Mouse (Mus musculus): Measurements from ENCODE around the gene Evl.
"Not testable (repeated sequence)": the region's sequence is repeated elsewhere in the genome, so short reads cannot be mapped to it uniquely, and the experiment has no call there.

The Evl gene

DNA sequence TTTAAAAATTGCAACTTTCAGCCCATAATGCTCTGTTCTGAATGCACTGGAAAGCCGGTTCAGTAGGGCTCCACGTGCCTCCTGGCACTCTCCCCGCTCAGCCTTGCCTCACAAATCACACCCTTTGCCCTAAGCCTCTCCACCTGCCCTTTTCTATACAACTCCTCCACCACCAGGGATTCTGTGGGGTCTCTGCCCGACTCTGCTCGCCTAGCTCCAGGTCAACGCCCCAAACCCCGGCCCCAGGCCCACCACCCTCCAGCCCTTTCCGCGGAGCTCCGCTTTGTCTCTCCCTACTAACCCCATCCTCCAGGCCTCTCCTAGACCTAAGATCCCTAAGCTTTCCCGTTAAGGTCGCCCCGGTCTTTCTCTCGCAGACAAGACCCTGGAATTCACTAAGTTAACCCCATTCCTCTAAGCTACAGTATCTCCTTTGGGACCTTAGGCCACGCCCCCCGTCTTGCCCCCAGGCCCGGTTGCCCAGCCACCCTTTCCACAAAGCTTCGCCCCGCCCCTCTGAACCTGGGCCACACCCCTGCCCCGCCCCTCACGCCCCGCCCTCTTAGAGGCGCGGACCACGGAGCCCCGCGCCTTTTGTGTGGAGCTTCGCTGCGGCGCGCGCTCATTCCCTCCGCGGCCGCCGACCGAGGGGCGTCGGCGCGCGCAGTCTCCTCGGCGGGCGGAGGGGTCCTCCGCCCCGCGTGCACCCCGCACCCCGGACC is at the start of gene Evl:
TSS of gene Evl (plus strand) at position 601 of the 722 bp plus-strand sequence.
- DNase-seq (ENCODE audit: low spot score): peak; percentile 94

GRCm38 (mm10) chr12:108505846-108506245 is 48.7 kb upstream of the Evl start:
- DNase-seq (ENCODE audit: low spot score): no peak

DNA sequence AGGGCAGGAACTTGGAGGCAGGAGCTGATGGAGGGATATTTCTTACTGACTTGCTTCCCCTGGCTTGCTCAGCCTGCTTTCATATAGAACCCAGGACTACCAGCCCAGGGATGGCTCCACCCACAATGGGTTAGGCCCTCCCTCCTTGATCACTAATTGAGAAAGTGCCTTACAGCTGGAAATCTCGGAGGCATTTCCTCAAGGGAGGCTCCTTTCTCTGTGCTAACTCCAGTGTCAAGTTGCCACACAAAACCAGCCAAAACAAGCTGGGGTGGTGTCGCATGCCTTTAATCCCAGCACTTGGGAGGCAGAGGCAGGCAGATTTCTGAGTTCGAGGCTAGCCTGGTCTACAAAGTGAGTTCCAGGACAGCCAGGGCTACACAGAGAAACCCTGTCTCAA is 47.5 kb upstream of the Evl start:
- DNase-seq (ENCODE audit: low spot score): not testable (repeated sequence)

DNA sequence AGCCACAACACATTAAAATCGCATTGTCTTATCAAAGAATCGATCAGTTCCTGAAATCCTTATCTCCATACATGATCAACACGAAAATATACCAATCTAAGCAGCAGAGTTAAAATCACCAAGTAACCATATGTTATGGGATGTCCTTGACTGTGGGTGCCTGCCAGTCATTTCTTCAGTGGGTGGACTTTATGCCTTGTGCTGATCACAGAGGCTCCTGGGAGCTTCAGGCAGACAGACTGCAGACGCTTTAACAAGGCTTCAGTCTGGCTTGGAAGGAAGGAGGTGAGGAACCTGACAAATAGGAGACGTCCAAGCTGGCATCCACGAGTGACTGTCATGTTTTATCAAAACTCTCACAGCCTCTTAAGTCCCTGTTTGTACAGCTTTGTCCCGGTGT is 43.9 kb upstream of the Evl start:
- no peak for DNase-seq (ENCODE audit: low spot score)

GRCm38 (mm10) chr12:108511009-108511408 is 43.5 kb upstream of the Evl start:
- peak; percentile 59 for DNase-seq (ENCODE audit: low spot score)

DNA sequence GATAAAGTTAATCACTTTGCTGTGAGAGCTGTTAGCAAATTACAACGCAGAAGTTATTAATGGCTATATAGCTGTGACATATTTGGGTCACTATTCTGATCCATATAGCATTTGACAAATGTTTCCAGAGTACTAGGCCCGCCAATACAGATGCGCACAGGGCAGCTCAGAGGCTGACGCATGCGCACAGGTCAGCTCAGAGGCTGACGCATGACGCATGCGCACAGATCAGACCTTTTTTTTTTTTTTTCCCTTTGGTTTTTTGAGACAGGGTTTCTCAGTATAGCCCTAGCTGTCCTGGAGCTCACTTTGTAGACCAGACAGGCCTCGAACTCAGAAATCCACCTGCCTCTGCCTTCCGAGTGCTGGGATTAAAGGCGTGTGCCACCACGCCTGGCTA is 39.1 kb upstream of the Evl start:
- no peak for DNase-seq (ENCODE audit: low spot score)

GRCm38 (mm10) chr12:108519374-108519773 is 35.1 kb upstream of the Evl start:
- no peak for DNase-seq (ENCODE audit: low spot score)

DNA sequence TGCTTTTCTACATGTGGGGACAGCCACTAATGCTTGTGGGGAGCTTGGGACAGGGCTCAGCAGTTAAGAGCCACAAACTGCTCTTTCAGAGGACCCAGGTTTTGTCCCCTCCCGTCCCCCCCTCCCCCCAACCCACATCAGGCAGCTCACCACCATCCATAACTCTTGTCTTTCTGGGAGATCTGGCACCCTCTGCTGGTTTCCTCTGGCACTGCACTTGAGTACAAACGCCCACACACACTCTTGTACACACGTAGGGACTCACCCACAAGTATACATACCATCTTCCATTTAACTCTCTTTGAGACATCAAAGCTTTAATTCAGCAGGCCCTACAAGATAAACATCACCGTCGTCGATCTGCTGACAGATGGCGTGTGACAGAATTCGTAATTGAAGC is 25.3 kb upstream of the Evl start:
- peak; percentile 64 for DNase-seq (ENCODE audit: low spot score)

GRCm38 (mm10) chr12:108534484-108534883 is 20.0 kb upstream of the Evl start:
- no peak for DNase-seq (ENCODE audit: low spot score)

GRCm38 (mm10) chr12:108536461-108536860 is 18.1 kb upstream of the Evl start:
- peak; percentile 45 for DNase-seq (ENCODE audit: low spot score)

- peak; percentile 81 for DNase-seq (ENCODE audit: low spot score)
Observed at GRCm38 (mm10) chr12:108541088-108541487, 13.4 kb upstream of the Evl start.

GRCm38 (mm10) chr12:108546508-108547153 is 7.9 kb upstream of the Evl start:
- peak; percentile 77 for DNase-seq (ENCODE audit: low spot score)

GRCm38 (mm10) chr12:108547251-108547875 is 7.2 kb upstream of the Evl start:
- peak; percentile 28 for DNase-seq (ENCODE audit: low spot score)

DNA sequence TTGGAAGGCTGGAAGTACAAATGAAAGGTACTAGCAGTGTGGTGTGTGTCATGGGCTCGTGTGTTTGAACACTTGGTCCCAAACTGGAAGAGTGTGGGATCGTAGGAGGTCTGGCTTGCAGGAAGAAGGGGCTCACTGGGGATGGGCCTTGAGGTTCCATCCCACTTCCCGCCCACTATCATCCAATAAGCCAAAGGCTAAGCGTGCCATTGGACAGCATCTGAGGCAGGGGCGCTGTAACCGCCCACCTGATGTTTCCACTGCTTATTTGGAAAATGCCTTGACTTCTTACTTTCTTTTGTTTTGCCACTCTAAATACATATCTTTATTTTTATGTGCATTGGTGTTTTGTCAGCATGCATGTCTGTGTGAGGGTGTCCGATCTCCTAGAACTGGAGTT is 2.8 kb upstream of the Evl start:
- no peak for DNase-seq (ENCODE audit: low spot score)

- DNase-seq (ENCODE audit: low spot score): no peak
Observed at GRCm38 (mm10) chr12:108553079-108553478, 1.4 kb upstream of the Evl start.

DNA sequence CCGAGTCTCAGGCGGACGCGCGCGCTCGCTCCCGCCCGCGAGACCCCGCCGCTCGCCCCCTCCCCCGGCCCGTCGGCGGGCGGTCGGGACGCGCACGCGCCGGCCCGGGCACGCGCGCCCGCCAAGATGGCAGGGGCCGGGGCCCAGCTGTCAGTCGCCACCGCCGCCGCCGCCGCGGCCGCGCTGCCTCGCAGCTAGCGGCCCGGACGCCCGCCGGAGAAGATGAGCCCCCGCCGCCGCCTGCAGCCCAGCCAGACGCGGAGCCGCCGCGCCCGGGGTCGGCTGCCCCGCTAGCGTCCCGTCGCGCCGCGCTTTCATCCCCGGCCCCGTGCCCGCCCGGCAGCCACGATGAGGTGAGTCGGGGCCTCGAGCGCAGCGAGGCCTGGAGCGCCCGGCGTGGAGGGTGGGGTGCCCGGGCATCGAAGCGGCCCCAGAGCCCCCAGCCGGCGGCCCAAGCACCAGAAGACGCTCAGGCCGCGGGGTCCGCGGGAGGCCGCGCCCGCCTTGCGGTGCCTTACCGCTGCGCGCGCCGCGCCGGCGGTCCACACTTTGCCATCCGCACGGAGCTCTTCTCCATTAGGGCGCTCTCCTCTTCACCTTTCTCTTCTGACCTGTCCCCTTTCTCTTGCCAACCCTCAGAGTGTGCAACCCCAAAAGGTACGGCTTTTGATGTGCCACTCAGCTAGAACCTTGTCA is 489 bp downstream of the Evl start:
- peak; percentile 35 for DNase-seq (ENCODE audit: low spot score)

- no peak for DNase-seq (ENCODE audit: low spot score)
Observed at GRCm38 (mm10) chr12:108558194-108558593, 3.7 kb downstream of the Evl start.

DNA sequence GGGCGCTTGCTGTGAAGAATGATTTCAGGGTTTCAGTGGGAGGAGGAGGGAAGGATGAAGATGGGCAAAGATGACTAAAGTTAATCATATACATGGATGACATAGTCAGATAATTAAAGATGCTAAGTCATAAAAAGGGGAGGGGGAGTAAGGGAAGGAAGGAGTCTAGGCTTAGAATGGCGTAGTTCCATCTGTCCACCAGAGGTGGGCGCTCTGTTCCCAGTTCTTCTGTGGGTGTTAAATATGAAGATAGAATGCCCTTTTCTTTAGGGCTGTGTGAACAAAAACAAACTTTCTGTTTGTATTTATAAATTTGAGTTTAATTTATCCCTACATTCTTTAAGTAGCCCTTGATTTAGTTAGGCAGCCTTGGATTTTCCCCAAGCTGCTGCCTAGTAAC is 8.7 kb downstream of the Evl start:
- no peak for DNase-seq (ENCODE audit: low spot score)

DNA sequence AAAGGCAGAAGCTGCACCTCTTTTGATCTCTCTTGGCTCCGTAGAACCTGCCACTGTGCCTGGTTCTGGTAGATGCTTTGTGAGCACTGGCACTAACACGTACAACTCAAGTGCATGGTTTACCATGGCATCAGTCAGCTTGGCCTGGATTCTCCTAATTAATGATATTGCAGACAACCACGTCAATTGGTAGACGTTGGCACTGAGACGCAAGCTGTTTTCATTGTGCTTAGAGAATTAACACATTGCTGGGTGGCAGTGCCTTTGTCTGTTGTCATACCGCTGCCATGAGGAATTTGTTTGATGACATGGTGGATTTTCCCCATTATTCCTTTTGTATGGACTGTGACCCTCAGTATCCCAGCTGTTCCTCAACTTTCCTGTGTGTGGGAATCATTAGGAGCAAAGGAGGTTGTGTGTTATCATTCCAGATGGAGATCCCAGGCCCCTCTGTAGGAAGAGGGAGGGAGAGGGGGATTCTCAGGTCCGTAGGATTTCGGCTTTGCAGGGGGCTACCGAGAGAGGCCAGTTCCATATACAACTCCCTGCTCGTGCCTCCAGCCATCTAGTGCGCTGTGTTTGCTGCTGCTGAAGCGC is 10.5 kb downstream of the Evl start:
- peak; percentile 53 for DNase-seq (ENCODE audit: low spot score)

GRCm38 (mm10) chr12:108579156-108579871 is 24.8 kb downstream of the Evl start:
- DNase-seq (ENCODE audit: low spot score): no peak

DNA sequence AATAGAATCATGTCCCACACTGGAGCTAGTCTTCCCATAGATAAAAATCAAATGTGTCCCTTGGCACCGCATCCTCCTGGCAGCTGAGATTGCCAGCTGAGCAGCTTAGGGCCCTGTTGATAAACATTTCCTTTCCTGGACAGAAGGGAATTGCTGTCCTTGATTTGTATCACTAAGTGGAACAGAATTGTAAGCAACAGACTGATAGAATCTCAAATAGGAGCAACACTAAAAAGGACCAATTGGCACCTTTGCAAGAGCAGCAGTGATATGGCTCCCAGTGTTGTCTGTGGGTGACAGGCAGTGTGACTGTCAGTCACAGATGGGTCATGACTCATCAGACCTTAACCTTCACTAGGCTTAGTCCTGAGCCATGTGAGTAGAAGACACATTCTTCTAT is 29.3 kb downstream of the Evl start:
- no peak for DNase-seq (ENCODE audit: low spot score)

GRCm38 (mm10) chr12:108590131-108590530 is 35.6 kb downstream of the Evl start:
- no peak for DNase-seq (ENCODE audit: low spot score)

All from embryo, embryonic 10 days (tissue).